Mouse (Mus musculus): ENCODE measurements at regions not wholly inside any gene's neighbourhood (a gene's known extent, or its start where the extent isn't known, plus 50 kb on each side); places are given as distances from the start of the nearest gene placed in this dataset.
"Not testable (repeated sequence)": the region's sequence is repeated elsewhere in the genome, so short reads cannot be mapped to it uniquely, and the experiment has no call there.

DNA sequence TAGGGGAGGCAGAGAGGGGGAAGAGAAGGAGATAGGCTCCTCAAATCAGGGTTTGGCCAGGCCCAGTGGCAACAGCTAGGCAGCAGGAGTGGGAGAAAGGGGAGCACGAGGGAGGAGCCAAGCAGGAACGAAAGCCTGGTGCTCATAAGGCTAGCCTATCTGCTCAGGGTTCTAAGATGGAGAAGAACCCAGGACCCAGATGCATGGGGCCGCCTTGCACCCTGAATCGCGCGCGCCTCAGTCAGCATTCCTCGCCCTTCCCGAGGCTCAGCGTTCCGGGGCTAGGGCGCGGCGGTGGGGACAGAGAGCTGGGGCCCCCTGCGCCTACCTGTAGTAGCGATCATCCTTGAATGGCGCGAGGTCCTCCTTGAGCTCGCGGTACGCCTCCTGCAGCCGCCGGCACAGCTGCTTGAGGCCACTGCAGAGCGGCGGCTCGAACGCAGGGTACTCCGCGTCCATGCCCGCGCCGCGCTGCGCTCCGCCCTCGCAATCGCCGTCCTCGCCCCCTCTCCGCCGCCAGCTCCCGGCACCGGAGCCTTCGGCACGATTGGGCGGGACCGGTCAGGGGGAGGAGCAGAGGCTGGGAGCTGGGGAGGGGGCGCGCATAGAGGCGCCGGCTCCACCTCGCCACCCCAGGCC, 60.1 kb downstream of the Dynlt1b start:
- intact Hi-C loops (cut with DNase I); DNase-seq (ENCODE audit: low spot score): not testable (repeated sequence)

DNA sequence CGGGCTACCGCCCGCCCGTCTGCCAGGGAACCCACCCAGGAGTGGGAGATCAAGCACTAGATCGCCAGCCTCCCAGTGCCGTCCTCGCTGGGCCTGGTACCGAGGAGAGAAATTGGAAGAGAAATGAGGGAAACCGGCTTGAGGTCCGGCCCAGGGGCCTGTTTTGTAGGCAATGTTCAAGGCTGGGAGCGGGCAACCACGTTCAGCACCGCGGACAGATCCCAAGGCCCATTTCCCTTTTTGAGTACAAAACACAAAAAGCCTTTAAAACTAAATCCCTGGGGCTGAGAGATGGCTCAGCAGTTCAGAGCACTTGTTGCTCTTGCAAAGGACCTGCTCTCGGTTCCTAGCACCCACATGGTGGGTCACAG, 60.6 kb downstream of the Dynlt1b start:
- intact Hi-C loops (cut with DNase I); DNase-seq (ENCODE audit: low spot score): not testable (repeated sequence)

DNA sequence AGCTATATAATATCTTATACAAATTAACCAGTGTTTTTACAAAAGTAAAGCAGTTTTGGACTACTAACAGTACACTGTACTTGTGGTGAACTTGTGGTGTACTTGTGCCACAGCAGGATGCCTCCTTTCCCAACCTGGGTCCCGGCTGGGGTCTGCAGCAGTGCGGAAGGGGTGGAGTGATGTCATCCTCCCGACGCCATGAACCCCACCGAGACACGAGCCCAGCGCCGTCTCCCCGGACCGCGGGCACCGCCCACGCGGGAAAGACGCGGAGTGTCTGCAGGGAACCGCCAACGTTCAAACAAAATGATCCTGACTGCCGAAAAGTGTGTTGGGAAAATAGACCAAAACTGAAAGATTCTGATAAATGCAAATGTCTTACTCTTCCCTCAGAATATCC, 62.6 kb downstream of the Dynlt1b start:
- DNase-seq (ENCODE audit: low spot score); intact Hi-C loops (cut with DNase I): not testable (repeated sequence)

DNA sequence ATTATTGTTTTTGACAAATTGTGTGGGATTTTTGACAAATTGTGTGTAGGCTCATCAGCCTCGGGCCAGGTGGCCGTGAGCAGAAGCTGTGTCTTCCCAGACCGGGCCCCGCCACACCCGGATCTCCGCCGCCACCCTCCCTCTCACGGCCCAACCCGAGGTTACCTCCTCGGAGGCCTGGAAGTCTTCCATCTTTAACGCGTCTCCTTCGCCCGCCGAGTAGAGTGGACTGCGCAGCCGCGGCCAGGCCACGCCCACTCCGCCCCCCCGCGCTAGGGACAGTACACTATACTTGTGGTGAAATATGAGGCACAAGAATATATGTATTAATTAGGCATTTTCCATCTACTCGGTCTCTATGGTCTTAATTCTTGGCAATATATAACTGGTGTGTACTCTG, 63.0 kb downstream of the Dynlt1b start:
- intact Hi-C loops (cut with DNase I), result not testable (repeated sequence)
- peak; percentile 66 for DNase-seq (ENCODE audit: low spot score)

DNA sequence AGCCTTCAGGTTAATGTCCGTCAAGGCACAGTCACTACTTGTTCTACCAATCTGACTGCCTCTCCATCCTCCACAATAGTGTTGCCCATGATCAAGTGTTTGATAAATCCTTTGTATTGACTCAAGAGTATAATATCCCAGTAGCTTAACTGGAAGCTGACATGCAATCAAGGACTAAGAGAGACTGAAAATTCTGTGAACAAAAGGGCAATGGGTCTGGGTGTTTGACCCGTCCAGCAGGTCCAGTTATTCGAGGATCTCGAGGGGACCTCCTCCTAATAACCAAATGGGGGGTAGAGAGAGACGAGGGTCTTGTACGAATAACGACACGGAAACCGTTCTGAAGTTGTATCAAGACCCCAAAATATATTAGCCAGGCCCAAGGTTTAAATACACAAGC, 66.6 kb downstream of the Dynlt1b start:
- not testable (repeated sequence) for DNase-seq (ENCODE audit: low spot score)

DNA sequence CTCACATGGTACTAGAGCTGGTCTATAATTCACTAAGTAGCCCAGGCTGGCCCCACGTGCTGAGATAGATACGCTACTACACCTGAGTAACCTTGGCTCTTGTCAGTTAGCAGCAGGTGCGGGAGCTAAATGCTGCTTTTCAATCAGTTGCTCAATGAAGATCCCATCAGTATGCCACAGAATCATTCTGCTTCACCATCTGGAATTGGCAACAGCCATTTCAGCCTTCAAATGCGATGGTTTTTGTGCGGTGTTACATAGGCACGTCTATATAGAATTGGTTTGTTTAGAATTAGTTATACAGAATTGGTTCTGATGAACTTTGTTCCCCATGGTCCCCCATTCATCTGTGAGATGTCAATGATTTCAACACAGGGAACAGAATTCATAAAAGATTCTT, 72.8 kb downstream of the Dynlt1b start:
- DNase-seq (ENCODE audit: low spot score); intact Hi-C loops (cut with DNase I): not testable (repeated sequence)

More for the DNA sequence above, 66.6 kb downstream of the Dynlt1b start:
- intact Hi-C loops (cut with DNase I), result not testable (repeated sequence)

DNA sequence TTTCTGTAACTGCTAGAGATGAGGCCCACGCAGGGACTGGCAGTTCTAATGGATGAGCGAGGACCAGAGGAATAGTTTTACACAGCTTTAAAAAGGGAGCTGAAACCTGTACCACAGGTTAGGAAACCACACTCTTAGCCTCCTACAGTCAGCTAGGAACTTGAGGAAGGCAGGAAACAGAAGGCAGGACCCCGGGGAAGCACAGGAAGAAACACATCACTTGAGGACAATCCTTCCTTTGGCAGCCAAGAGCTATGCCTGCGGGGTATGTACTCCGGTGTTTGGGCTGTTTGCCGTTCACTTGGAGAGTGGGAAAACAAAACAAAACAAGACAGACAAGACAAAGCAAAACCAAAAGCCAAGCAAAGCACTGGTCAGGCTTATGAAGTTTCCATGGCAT, 76.0 kb downstream of the Dynlt1b start:
- DNase-seq (ENCODE audit: low spot score); intact Hi-C loops (cut with DNase I): not testable (repeated sequence)

DNA sequence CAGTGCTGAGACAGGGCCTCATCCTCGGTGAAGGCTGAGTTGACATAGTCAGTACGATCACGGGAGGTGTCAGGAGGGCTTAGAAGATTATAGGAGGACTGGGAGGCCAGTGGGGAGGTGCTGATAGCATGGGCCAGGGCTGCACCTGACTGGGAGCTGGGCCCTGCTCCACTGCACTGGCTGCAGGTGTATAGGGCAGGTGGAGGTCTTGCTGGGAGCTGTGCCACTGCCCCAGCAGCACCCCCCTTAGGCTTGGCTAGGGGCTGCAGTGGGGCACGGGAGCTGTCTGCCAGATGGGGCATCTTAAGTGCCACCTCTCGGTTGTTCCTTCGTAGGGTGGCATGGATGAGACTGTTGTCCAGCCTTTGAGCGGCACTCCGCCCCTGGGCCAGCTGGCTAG, 85.2 kb downstream of the Dynlt1b start:
- intact Hi-C loops (cut with DNase I); DNase-seq (ENCODE audit: low spot score): not testable (repeated sequence)

DNA sequence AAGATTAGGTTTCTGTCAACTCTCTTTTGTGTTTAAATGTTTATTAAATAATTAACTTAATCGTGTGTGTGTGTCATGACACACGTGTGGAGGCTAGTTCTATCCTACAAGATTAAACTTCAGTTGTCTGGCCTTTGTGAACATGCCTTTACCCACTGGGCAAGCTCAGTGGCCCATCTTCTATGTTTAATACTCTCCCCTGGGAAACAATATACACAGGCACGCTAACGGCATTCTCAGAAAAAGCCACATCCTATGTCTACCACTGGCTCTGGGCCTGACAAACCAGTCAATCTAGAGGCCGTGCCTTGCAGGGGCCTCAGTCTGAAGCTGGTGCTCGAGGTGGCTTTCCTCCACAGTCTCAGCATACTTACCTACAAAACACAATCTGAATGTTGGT, 82.4 kb upstream of the Dynlt1c start:
- intact Hi-C loops (cut with DNase I); DNase-seq (ENCODE audit: low spot score): not testable (repeated sequence)

DNA sequence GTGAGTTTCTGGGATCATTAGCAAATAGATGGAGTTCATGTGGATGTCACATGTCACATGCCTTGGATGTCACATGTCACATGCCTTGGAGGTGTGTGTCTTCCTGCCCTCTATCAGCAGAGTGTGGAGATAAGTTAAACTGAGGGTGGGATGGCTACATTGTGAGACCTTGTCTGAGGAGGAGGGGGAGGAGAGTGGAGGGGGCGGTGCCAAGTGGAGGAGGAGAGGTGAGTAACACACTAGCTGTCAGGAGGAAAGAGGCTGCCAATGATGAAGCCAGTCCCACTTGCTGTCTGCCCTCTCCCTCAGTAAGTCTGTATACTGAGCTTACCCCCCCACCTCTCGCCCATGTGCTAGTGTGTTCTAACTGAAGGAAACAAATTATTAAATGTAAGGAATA, 81.5 kb upstream of the Dynlt1c start:
- intact Hi-C loops (cut with DNase I); DNase-seq (ENCODE audit: low spot score): not testable (repeated sequence)

DNA sequence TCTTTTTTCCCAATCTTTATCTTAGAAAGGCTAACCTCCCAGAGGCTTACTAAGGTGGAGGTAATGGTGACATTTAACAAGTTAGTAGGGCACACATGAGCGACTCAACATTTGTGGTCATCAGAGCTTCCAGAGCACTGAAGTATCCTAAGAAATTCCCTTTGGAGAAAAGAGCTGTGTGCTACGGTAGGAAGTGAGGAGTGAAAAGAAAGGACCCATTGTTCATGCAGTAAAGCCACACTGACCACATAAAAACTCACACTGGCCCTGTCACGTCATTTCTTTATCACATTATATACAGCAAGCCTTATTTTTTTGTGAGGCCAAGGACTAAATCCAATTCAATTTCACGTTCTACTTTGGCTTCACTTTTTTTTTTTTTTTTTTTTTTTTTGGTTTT, 80.7 kb upstream of the Dynlt1c start:
- DNase-seq (ENCODE audit: low spot score), result not testable (repeated sequence)

DNA sequence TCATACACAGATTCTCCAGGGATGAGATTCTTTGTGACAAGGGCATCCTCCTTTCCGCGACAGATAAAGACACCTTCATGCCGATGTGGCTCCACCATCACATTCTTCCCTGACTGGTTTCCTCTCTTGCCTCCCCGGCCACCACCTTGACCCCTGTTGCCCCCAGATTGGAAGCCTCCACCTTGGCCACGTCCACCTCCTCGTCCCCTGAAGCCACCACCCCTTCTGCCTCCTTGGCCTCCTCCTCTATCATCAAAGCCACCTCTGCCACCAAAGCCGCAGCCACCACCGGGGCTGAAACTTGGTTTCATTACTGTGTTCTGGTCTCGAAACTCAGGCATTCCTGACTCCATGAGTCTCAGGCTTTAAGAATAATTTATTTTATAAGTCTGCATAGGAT, 79.3 kb upstream of the Dynlt1c start:
- DNase-seq (ENCODE audit: low spot score); intact Hi-C loops (cut with DNase I): not testable (repeated sequence)

More for the DNA sequence above, 80.7 kb upstream of the Dynlt1c start:
- intact Hi-C loops (cut with DNase I), result not testable (repeated sequence)

DNA sequence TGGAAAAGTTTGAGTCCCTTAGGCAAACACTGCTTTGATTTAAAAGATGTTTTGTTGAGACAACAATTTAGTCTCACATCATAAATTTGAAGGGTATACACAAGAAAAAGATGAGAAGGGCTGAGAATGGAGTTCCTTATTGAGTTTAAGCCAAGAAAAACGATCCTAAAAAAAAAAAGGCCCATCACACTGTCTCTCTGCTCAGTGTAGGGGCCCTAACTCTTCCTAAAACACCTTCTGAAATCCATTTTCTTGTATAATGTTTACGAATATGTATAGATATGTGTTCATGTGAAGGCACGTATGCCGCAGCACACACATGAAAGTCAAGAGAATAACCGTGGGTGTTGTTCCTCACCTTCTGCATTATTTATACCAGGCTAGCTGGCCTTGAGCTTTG, 62.7 kb upstream of the Dynlt1c start:
- DNase-seq (ENCODE audit: low spot score); intact Hi-C loops (cut with DNase I): not testable (repeated sequence)

DNA sequence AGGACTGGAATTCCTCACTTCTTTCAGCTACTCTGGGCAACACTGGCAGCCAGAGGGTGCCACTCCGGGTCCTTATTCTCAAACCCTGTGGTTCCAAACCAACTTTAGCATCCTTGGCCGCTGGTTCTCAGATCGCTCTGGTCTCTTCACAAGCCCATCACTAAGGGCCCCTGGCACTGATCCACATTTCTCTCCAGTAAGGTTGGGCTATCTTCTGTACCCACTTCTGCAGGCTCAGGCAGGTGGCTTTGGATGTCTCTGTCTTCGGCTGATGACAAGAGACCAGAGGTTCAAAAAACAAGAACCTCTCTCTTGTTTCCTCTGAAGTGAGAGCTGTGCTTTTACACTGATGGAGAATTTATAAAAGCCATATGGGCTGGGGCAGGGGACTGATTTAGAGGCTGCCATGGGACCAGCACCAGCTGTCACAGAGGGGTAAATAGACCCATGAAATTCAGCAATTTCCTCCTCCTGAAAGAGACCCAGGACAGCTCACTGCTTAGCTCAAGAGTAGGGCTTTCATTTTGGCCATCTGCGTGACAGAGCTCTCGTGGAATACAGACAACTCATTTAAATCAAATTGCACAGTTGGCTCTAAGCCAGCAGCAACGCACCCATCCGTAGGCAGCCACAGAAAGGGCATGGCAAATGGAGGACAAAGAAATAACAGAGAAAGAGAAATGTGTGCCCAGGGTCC, 54.3 kb upstream of the Dynlt1c start:
- not testable (repeated sequence) for DNase-seq (ENCODE audit: low spot score)

DNA sequence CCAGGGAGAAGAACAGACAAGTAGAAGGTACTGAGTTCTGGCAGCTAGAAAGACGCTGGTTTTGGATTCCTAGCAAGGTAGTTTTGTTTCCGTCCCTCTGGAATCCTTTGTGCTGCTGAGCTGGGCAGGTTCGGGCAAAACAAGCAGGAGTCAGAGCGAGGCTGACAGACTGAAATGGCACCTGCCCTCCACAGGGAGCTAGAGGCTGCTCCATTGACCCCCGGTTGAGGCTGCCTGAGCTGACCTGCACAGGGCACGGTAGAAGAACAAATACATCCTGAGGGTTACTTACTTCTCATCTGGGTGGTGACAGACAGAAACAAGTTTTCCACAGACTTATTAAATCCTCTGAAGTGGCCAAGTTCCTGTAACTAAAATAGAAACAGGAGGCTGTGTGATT, 53.5 kb upstream of the Dynlt1c start:
- DNase-seq (ENCODE audit: low spot score); intact Hi-C loops (cut with DNase I): not testable (repeated sequence)

More for the DNA sequence above, 54.3 kb upstream of the Dynlt1c start:
- intact Hi-C loops (cut with DNase I), result not testable (repeated sequence)

Data from heart, postnatal 25 days (tissue).